24 mouse cellular contexts compared by ENCODE assay signal in genomic region chr5:65854786-65855191, GRCm38 (mm10). TPM values are rescaled to one million over a fixed set of nuclear protein-coding genes. Genes with fewer than 3 reads are reported as not detected.
DNase-seq lines count a peak whose midpoint lies in the region; ATAC-seq and TF ChIP-seq lines count a peak whose summit lies in the region.
"Had no signal": no experiment of that assay in that cellular context is flagged by ENCODE, and none has a peak within 500 bp of the region (broad histone marks: within the 10 kb centered on the region; RNA-seq: fewer than 3 reads in every experiment).

No protein-coding gene starts in this region.

- DNase-seq in kidney, postnatal 25 days: no peak
- peak; percentile 56 to 65 for DNase-seq in spleen, postnatal 36 days (ENCODE audit: low spot score in 2 of 2)
- no peak for DNase-seq in spleen, postnatal 4 days (ENCODE audit: low spot score in 2 of 2)
- peak; percentile 9 for DNase-seq in embryo, embryonic 11.5 days (ENCODE audit: low read depth, low spot score)
- DNase-seq in gastrocnemius, adult 2 months: no peak
- no peak for DNase-seq in cerebellum, postnatal 4 days (ENCODE audit: low spot score in 2 of 2)
- DNase-seq: adrenal gland, postnatal 25 days; cerebellum, adult 11-12 months; cerebellum, postnatal 25 days; forebrain, postnatal 0 days; heart, postnatal 14 days; kidney, postnatal 14 days; left cerebral cortex, postnatal 4 days; lung, embryonic 14.5 days; lung, postnatal 36 days; right cerebral cortex, postnatal 25 days had no signal

- WGBS in kidney, embryonic 14.5 days: 28% methylated on average over 8 of the region's 8 CpGs

- H3K9me3 ChIP-seq in kidney, embryonic 14.5 days (ENCODE audit: control insufficient read depth, low read length): no peaks in the 10 kb centered on the region
- H3K9me3 ChIP-seq: forebrain, embryonic 10.5 days; heart, embryonic 12.5 days; hindbrain, embryonic 13.5 days; neural tube, embryonic 15.5 days had no signal

- peaks cover 10% of the 10 kb centered on the region; the same call in 1 of the 2 replicates for H3K4me1 ChIP-seq in kidney, embryonic 14.5 days (ENCODE audit: control insufficient read depth, insufficient read depth, low read length)
- H3K4me1 ChIP-seq: hindbrain, embryonic 13.5 days; neural tube, embryonic 15.5 days had no signal

- H3K27me3 ChIP-seq in kidney, embryonic 14.5 days (ENCODE audit: control insufficient read depth, insufficient read depth, low read length): no peaks in the 10 kb centered on the region
- H3K27me3 ChIP-seq: heart, embryonic 12.5 days; hindbrain, embryonic 13.5 days; neural tube, embryonic 15.5 days had no signal

- no peak overlapping the region for H3K4me3 ChIP-seq in kidney, embryonic 14.5 days (ENCODE audit: low read length)
- H3K4me3 ChIP-seq in gastrocnemius, adult 2 months: no peak overlapping the region
- H3K4me3 ChIP-seq: forebrain, embryonic 10.5 days; heart, embryonic 12.5 days; hindbrain, embryonic 13.5 days; left cerebral cortex, adult 2 months; neural tube, embryonic 15.5 days had no signal

- peak; percentile 70 for ATAC-seq in kidney, embryonic 14.5 days (ENCODE audit: low FRiP score, low TSS enrichment)
- ATAC-seq: forebrain, postnatal 0 days; midbrain, embryonic 16.5 days had no signal

- H3K36me3 ChIP-seq in kidney, embryonic 14.5 days (ENCODE audit: control insufficient read depth, insufficient read depth, low read length): no peaks in the 10 kb centered on the region
- H3K36me3 ChIP-seq: forebrain, embryonic 10.5 days; heart, embryonic 12.5 days; hindbrain, embryonic 13.5 days; neural tube, embryonic 15.5 days had no signal

- intact Hi-C loops in gastrocnemius, adult 2 months (cut with DNase I): no loop called here

- no peak overlapping the region for H3K27ac ChIP-seq in kidney, embryonic 14.5 days (ENCODE audit: low read depth, low read length)
- no peak overlapping the region for H3K27ac ChIP-seq in gastrocnemius, adult 2 months
- H3K27ac ChIP-seq: forebrain, embryonic 10.5 days; hindbrain, embryonic 13.5 days; left cerebral cortex, adult 2 months; neural tube, embryonic 15.5 days had no signal

- TF ChIP-seq CTCF in gastrocnemius, adult 2 months (IDR thresholded peaks at IDR 0.05): no peak

- no peak overlapping the region for H3K9ac ChIP-seq in kidney, embryonic 14.5 days (ENCODE audit: low read depth, low read length)
- H3K9ac ChIP-seq: forebrain, postnatal 0 days; heart, embryonic 12.5 days; hindbrain, embryonic 13.5 days; lung, embryonic 14.5 days; neural tube, embryonic 15.5 days had no signal

- no peak overlapping the region; the same call in 1 of the 2 replicates for H3K4me2 ChIP-seq in kidney, embryonic 14.5 days (replicated peaks; ENCODE audit: low read depth, low read length)
- H3K4me2 ChIP-seq: heart, embryonic 12.5 days; hindbrain, embryonic 13.5 days; liver, embryonic 11.5 days; lung, embryonic 14.5 days; neural tube, embryonic 15.5 days had no signal

RNA-seq across cellular contexts. Expression of gene Rhoh, which starts 6.2 kb away (rescaled TPM):
- polyA plus RNA-seq in kidney, embryonic 14.5 days (2014; fragmentation: Nextera tagmentation; extraction: Ambion mirVana): 0.17 and 0.57 TPM in 2 replicates
- total RNA-seq in gastrocnemius, adult 2 months (2021): under 1 TPM; 0.26 to 0.31 TPM

Comparison
In these comparisons a context has a peak if more than half of its experiments do, and no peak if none do; other contexts are left out.
1. DNase-seq: peak in spleen, postnatal 36 days (2 of 2) and embryo, embryonic 11.5 days (single experiment); none in kidney, postnatal 25 days (0 of 2), spleen, postnatal 4 days (0 of 2), gastrocnemius, adult 2 months (single experiment) and cerebellum, postnatal 4 days (0 of 2).